Mouse (Mus musculus): Measurements from ENCODE around the gene Irgq.

The Irgq gene

DNA sequence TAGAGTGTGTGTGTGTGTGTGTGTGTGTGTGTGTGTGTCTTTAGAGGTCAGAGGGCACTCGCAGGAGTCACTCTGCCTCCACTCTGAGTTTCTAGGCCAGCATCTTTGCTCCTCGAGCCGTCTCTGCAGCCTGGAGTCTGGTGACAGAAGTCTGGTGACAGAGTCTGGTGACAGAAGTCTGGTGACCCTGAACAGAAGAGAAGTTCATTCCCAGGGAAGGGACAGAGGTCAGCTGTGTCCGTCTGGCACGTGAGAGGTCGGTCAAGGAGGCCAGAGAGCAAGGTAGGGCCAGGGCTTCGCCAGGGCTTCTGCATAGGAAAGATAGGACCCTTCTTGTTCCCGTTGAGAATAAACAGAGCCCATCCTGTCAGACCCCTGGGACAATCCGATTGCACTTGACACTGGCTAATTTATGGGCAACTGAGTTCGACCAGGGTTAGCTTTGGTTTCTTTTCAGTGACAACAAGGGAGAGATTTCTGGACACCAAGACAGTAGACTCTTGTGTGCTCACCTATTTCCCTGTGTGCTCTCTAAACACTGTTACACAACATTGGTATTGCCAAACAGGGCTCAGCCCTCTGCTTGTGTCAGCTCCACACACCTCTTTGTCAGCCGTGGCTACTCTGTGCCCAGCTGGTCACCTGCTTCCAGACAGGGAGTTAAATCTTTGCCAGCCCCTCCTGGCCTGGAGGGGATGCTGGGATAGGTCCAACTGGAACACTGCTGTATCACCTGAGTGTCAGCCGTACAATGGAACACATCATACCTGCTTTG lies 21.7 kb downstream of the Irgq start:
- DNase-seq: no peak

DNA sequence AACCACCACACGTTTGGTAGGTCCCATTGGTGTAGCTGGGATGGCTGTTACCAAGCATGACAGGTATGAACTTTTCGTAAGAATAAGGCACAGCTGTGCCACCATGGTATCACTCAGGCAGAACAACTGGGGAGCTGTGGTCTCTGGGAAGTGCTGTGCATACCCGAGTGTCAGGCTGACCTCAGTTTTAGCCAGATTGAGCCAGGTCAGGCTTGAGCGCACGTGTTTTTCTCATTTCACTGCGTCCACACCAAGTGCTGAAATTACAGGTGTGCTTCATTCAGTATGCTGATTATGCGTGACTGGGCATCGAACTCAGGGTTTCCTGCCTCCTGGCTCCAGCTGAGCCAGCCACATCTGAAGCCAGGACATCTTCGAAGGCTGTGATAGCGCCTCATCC lies 25.3 kb downstream of the Irgq start:
- DNase-seq: no peak

DNA sequence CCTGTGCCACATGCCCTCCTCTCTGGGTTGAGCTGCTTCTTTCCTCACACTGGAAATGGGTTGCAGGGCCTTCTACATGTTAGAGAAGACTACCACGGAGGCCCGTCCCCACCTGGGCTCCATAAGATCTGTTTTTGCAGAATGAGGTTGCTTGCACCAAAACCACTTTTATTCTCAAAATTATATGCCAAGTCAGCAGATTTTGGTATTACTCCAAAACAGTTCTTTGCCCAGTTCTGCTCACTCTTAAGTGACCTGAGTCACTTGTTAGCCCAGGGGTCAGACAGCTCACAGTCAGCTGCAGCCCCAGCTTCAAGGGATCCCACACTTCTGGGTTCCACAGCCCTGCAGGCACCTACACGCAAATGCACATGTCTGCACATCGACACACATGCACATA lies 31.0 kb downstream of the Irgq start:
- DNase-seq: no peak

DNA sequence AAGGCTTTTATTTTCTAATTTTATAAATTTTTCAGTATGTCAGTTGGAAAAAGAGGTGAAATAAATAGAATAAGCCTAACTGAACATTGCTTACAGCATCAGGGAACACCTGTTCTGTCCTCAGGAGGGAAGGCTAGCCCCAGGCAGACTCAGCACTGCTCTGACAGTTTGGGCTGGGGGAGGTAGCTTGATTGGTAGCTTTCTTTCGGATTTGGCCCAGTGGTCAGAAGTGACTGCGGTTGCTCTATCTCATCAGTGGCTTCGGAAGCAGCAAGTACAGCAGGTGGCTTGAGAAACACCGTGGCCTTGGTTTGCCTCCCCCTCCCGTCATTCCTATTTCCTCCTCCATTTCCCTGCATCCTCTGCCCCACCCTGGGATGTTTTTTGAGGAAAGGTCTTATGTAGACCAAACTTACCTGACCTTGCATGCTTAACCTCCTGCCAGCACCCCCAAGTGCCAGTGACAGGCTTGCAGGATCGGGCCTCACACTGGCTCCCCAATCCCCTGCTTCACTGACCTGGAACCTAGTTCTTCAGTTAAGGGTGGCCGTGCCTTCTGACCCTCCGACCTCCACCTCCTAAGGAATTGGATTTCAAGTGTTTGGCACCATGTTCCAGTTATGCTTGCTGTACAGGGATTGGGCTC lies 32.8 kb downstream of the Irgq start:
- DNase-seq: no peak

DNA sequence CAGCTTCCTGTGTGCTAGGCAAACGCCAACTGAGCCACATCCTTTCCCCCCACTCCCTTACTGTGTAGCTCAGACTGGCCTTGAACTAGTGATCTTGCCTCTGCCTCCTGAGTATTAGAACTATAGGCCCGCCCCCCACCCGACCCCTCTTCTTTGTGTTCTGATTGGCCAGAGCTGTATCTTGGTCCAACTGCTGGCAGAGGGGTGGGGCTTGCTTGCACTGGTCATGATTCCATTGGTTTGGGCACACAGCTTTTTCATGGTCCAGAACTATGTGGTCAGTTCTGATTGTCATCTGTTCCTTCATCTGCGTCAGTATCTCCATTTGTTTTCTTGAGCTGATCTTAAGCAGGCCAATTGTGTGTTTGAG lies 33.3 kb downstream of the Irgq start:
- DNase-seq: no peak

DNA sequence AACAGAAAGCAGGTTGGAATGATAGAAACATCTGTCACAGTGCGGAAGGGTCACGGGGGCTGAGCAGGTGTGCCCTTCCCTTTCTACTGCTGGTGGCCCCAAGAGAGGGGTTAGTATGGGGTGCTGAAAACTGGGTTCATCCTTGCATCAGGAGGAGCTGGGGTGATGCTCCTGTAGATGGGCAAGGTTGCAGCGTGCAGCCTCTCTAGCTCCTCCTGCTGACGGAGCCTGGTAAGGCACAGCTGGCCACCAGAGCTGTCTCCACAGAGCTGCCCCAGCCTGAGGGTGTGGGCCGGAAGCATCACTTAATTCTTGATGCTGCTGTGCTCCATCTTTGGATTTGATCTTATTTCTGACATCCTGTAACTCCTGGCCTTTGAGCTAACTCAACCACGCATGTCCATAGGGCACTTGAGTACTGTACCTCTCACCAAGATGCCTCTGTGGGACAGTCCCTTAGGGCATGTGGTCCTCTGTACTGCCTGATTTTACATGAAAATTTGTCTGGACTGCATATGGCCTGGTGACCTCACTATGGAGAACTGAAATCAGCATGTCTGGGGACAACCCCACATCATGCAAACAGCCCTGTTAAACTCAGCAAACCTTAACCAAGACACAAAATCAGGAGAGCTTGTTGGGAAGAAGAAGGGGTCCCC lies 34.2 kb downstream of the Irgq start:
- DNase-seq: peak; percentile 71

DNA sequence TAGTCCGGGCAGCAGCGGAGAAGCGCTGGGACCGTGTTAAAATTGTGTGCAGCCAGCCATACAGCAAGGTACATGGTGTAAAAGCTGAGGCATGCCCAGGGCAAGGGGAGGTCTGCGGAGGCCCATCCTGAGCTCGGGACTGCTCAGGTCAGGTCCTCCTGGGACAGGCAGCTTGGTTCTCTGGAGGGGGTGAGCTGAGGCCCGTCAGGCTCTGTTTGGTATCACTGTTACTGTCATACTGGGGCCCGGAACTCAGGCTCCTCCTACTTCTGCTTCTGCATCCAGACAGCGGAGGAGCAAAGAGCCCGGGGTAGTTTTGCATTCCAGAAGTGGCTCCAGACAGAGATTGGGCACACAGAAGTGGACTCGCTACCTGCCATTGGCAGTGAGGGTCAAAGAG lies 35.1 kb downstream of the Irgq start:
- no peak for DNase-seq

DNA sequence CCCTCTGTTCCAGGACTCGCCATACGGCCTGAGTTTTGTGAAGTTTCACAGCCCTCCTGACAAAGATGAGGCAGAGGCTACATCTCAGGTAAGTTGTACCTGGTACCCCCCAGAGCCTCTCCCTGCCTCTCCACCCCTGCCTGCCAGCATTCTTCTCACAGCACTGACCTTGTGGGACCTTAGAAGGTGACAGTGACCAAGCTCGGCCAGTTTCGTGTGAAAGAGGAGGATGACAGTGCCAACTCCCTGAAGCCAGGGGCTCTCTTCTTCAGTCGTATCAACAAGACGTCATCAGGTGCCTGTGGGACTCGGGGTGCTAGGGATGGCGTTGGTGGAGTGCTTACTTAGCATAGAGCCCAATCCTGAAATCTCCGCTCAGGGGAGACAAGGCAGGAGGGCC lies 35.7 kb downstream of the Irgq start:
- DNase-seq: no peak

DNA sequence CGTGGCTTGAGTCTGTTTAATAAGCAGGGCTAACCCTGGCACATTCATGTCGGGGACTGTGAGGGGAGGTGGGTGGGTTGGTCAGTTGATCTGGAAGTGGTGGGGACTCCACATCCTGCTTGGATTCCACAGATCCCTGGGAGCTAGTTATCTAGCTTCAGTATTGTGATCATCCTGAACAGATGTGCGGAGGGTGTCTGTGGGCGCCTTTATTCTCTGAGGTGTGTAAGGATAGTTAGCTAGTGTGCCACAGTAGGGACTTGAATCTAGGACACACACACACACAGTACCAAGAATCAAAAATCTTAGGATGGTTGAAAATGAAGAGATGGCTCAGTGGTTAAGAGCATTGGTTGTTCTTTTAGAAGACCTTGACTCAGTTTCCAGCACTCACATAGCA lies 38.0 kb downstream of the Irgq start:
- DNase-seq: no peak

DNA sequence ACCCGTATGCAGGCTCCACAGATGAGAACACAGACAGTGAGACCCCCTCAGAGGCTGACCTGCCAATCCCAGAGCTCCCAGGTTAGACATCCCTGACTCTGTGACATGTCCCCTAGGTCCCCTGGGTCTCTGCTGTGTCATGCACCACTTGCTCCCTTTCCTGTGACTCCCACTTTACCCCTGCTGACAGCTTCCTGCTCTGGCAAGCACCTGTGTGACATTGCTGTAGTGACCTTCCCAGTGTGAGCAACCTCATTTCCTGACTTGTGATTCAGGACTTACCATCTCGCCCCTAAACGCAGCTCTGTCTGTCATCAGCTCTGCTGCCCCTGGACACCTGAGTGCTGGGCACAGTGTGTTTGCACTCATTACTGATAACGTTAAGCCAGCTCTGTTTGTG lies 40.6 kb downstream of the Irgq start:
- no peak for DNase-seq

DNA sequence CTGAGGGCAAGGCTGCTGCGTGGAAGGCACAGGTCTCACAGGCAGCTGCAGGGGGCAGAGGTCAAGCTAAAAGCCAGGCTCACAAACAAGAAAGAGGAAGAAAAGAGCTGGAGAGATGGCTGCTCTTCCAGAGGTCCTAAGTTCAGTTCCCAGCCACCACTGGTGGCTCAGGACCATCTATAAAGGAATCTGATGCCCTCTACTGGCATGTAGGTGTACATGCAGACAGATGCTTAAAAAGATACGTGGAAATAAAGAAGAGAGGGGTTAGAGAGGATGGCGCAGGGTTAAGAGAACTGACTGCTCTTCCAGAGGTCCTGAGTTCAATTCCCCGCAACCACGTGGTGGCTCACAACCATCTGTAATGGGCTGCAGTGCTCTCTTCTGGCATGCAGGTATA lies 42.0 kb downstream of the Irgq start:
- DNase-seq: no peak

DNA sequence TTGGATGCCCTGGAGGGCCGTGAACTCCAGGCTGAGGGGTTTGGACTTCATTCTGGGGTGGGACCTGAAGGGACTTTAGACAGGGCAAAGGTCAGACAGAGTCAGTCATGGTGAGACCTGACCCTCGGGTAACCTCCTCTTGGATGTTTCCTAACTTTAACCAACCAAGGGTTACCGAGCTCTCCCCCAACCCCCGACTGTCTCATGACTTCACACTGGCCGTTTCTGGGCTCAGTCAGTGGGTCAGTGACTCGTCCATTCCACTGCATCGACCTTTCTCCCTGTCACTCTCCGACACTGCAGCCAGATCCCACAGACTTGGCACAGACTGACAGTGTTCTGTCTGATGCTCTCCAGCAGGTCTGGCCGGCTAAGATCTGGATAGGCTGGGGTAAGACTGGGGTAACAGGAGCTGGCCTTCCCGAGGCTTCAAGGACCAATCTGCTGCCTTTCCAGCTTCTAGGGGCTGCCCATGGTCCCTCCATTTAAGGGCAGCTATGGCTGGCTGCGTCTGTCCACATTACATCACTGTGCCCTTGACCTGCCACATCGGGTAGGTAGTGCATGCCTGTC lies 43.8 kb downstream of the Irgq start:
- DNase-seq: no peak

DNA sequence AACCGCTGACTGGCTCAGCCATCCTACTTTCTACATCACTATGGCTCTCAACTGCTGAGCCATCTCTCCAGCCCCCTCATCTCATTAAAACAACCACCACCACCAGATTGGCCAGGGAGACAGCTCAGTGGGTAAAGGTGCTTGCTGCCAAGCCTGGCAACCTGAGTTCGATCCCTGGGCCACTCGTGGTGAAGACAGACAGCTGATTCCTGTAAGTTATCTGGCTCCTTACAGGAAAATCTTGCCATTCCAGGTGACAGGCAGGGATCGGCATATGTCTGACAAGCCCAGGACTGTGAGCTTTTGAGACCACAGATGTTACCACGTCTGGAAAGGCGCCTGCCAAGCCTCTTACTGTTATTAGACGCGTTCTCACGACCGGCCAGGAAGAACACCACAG lies 47.3 kb downstream of the Irgq start:
- no peak for DNase-seq

DNA sequence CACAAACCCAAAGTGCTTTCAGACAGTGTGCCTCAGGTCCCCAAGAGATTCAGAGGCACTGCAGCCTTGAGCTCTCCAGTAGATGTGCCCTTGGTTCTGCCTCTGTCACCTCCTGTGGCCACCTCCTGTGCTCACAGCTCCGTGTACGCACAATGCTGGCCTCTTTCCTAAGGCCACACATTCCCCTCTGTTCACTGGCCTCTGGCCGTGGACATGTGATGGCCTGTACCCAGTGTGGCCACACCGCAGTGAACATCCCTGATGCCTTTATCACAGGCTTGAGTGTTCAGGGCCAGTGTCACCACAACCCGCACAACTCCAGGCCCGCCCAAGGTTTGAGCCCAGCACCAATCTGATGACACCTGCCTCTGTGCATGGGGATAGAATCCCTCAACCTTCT lies 54.4 kb downstream of the Irgq start:
- no peak for DNase-seq

DNA sequence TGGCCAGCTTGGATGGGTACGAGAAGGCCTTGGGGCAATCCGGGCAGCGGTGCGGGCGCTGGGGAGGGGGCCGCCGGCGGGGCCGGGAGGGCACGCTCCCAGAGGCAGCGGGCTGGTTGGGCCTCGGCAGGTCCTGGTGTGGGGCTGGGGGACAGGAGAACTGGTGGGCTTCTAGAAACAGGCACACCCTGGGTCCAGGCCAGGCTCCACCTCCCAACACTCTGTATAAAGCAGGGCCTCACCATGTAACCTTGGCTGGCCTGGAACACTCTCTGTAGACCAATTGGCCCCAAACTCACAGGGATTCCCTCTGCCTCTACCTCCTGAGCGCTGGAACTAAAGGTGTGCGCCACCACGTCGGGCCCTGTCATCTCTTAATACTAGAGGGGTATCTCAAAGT lies 55.5 kb downstream of the Irgq start:
- DNase-seq: no peak

DNA sequence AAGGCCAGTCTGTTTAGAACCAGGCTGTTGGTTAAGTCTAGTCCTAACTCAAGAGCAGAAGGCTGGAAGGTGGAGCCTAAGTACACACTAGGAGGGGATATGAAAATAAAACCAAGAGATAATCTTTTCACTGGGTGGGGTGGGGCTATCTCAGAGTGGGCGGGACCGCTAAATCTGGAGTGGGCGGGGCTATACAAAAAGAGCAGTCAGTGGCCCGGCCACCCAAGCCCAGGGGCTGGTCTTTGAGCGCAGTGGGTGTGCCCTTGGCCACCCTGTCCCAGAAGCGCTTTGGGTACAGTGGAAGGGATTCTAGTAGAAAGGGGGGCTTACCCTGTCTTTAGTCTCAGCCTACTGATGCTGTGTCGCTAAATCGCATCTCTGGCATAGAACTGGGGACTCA lies 56.3 kb downstream of the Irgq start:
- DNase-seq: no peak

DNA sequence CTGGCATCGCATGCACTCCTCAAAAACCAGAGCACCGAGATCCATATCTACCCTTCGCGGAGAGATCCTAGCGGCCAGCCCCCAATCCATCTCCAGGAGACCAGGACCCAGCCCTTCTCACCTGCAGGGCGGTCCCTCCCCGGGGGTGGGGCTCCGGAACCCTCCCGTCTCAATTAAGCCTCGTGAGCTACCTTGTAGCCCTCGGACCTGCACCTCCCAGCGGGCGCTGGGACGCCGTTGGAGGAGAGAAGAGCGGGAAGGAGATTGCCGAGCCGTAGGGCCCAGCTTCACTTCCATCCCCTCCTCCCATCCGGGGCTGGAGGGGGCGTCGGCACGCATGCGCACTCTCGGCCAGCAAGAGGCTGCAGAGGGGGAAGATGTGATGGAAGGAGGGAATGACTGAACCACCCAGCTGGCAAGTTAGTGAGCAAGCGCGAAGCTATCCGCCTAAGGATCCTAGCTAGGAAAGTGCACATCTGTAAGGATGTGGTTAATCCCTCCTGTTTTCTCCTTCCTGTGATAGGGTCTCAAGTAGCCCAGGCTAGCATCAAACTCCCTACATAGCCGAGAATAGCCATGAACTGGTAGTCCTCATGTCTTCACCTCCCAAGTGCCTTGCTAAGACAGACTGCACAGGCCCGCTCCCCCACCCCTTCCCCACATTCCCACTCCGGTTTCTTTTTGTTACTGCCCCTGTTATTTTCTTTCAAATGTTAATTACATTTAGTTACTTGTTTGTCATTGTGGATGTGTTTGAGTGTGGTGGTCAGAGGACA lies 57.0 kb downstream of the Irgq start, which contains the start of the genes Ethe1 and Zfp575:
Gene Ethe1, plus strand, starts transcription at position 214 of the 776 bp plus-strand sequence.
Gene Zfp575, minus strand, starts transcription at position 312 of the 776 bp plus-strand sequence.
- peak; percentile 89 for DNase-seq
